Mouse (Mus musculus) frontal cortex, adult 2 months (tissue): ENCODE results near the gene Spo11. TPM values are rescaled to one million over a fixed set of nuclear protein-coding genes. Genes with fewer than 3 reads are reported as not detected.

Experiments used
- DNase-seq, 2 experiments: peaks; one replicate each; pipeline ENCODE4 v3.0.0; 2022; ENCODE audit warnings: low spot score in 1 of 2; ENCODE audit errors: extremely low spot score in 1 of 2
- polyA plus RNA-seq: library from polyadenylated mRNA; depleted of rRNA; stranded (reverse); fragments of >200 nt; gene quantifications from 2 replicates; pipeline ENCODE4 v1.2.3, GENCODE M21; 2012

The Spo11 gene
- polyA plus RNA-seq, 1 experiment: 1.0 TPM

GRCm38 (mm10) chr2:173000285-173000652, 22.8 kb downstream of the Spo11 start:
- peak in 1 of 2 experiments; percentile 51 for DNase-seq

DNA sequence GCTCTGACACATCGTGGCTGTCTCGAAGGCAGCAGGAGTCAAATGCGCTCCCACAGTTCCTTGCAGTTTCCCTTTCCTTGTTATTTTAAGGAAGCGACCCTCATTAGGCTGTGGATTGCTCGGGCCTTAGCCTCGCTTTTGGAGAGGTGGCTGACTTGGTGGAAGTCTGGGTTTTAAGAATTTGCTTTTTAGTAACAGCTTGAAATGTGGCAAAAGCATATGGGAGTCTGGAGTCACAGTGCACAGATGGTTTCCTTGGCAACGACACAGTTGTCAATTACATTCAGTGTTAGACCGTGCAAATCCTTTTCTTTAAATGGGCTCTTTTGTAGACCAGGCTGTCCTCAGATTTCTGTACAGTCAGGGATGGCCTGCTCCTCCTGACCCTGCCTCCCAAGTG, 23.4 kb downstream of the Spo11 start:
- peak in 1 of 2 experiments; percentile 67 for DNase-seq

DNA sequence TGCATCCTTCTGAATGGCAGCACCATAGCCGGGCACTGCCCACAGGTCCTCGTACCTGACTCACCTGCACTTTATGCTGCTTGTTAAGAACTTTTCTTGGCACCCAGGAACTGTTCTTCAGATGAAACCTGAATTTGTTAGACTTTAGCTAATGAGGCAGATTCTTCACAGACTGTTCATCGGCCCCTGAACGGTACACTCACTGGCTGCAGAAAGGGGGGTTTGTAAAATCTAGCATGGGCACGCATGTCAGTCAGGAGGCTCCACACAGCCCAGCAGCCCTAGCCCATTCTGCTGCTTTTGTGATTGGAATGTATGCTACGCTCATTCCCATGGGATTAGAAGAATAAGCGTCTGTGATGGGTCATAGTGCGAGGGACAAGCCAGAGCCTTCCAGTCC, 26.2 kb downstream of the Spo11 start:
- no peak for DNase-seq

DNA sequence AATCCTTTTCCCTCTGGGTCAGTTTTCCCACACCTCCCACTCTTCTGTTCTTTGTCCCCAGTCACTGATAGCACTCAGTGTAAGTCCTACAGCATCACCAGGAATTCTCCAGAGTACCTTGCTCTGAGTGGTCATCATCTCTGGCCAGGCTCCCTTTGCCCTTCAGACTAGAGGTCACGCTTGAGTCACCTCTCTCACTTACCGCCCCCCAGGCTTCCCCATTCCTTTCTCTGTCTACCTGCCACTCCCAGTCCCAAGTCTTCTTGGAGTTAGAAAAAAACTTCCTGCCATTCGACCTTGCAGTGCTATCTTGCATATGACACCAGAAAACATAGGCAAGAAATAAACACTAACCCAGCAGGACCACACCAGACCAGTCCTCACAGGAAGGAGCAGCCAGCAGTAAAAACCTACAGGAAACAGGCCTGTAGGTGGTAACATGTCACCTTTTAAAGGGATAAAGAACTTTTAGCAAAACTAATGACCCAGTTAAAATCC, 32.8 kb downstream of the Spo11 start:
- no peak for DNase-seq

GRCm38 (mm10) chr2:173011440-173011839, 33.9 kb downstream of the Spo11 start:
- DNase-seq: no peak

DNA sequence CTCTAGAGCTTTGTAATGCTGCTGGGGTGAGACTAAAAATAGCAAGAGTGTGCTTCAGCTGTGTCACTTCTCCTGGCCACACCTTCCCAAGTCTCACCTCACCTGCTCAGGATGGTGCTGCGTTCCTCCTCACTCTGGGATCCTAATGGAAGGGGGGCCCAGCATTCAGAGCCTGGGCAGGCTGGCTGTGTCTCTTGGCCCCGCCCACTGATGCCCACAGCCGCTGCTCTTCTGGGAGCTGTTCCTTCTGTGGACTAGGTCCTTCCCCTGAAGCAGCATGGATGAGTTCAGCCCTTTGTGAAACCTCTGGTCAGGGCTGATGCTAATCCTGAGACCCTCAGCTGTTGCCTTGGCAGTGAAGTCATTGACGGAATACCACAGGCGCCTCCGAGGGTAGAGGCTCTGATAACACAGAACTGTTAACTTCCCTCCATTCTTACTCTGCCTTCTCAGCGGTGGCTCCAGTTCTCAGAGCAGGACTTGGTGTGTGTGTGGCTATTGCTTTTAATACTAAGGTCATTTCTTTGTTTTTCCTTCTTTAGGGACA, 37.3 kb downstream of the Spo11 start:
- no peak for DNase-seq

- no peak for DNase-seq
Observed at GRCm38 (mm10) chr2:173017940-173018339, 40.4 kb downstream of the Spo11 start.

DNA sequence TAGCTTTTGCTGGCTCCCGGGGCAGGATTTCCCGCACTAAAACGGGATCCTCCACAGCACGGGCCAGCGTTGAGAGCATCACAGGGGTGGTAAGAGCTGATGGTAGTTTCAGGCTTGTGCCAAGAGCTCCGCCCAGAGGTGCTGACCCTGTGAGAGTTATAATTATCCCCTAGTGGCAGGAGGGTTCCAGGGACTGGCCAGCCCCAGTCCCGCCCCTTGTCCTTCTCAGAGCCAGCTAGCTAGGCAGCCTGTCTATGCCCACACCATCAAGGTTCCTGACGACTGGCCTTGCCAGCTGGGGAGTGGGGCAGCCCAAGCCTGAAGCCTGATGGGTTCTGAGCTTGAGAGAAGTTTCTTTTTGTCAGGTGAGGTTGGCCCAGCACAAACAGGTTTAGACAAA, 41.1 kb downstream of the Spo11 start:
- no peak for DNase-seq

GRCm38 (mm10) chr2:173019322-173019721, 41.8 kb downstream of the Spo11 start:
- DNase-seq: no peak

DNA sequence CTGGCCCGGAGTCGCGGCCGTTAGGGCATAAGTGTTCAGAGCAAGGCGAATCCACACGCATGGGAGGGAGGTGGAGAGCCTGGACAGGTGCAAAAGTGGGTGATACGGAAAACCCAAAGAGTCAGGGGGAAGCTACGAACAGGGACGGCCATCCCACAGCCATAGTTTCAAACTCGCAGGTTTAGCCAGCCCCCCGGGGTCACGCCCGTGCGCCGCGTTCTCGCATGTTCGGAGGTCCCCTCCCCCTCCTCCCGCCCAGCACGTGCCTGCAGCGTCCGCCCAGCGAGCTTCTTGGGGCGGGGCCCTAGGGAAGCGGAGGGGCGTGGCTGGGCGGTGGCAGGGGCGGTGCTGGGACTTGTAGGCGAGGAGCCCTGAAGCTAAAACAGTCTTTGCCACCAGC, 42.3 kb downstream of the Spo11 start:
- DNase-seq: peak; percentile 69 to 81

DNA sequence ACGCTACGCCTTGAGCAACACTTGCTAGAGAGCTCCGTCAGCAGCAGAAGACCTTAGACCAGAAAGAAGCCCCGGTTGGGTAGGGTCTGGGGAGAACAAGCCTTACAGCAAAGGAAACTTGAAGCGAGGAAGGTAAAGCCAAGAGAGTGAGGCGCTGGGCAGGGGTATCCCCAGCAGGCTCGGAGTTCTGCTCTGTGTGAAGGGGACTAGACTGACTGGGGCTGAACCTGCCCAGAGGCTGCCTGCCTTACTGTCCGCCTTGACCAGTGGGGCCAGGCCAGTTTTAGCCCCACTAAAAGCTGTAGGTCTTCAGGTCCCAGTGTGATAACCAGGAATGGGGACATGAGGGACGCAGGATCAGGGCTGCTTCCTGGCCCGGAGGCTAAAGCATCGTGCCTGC, 42.9 kb downstream of the Spo11 start, which contains the start of gene Rbm38:
Gene Rbm38, plus strand, starts transcription at position 69 of the 400 bp plus-strand sequence.
- no peak for DNase-seq

DNA sequence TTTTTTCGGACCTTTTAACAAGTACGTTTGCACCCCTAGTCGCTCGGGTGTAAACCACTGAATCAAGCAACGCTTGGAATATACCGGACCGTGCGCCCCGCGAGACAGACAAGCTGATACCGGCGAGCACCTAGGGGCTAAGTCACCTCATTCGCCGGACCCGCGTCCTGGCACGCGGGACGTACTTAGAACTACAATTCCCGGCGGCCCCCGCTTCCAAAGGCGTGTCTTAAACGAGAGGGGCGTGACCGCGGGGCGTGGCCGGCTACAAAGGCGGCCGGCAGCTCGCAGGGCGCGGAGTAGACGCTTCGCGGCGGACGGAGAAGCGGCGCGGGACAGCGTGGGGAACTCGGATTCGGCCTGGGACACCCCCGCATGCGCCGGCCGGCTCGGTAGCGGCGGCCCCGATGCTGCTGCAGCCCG, 44.1 kb downstream of the Spo11 start:
- peak; percentile 74 to 93 for DNase-seq

DNA sequence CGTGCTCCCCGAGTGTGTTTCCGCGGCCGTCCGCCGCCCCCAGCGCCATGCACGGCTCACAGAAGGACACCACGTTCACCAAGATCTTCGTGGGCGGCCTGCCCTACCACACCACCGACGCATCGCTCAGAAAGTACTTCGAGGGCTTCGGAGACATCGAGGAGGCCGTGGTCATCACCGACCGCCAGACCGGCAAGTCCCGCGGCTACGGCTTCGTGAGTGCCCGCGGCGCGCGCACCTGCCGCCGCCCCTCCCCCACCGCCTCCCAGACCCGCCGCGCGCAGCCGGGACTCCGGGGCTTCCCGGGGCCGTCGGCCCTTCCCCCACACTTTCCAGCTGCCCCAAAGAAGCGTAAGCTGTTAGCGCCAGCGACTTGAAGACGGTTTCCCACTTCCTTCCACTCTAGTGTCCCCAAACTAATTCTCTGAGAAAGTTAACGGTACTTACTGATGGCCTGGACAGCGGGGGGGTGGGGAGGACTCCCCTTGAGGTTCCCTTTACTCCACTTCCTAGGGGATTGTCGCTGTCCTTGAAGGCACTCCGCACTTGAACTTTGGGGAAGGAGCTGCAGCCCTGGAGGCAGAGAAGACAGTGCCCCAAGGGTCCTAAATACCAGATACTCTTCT, 44.7 kb downstream of the Spo11 start:
- DNase-seq: no peak

DNA sequence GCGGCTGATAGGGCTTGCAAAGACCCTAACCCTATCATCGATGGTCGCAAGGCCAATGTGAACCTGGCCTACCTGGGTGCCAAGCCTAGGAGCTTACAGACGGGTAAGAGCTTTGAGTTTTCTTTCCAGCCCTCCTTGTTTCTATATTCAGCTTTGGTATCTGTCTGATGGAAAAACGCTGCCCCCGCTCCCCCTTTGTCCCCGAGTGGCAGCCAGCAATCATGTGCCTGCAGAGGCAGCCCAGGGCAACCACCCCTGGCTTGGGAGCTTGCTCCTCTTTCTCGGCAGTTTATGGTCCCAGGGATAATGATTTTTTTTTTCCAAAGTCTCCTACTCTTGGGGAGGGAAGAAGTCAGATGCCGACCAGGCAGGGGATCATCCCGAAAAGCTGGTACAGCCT, 45.3 kb downstream of the Spo11 start:
- no peak for DNase-seq

GRCm38 (mm10) chr2:173023371-173023851, 45.9 kb downstream of the Spo11 start:
- DNase-seq: no peak

DNA sequence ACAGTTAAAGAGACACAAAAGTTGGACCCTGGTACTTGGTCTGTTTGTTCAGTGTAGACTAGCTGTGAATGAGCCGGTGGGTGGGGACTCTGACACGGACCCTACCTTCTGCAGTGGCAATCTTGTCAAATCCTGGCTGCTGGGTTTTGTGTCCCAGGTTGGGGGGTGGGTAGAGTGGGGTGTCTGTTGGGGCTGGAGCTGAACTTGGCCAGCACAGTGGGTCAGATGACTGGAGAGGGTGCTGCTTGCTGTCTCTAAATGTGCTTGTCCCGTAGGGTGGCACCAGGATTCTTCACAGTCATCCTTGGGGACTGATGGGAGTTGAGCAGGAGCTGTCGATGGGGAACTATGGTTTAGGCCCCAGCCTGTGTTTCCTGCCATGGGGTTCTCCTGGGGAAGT, 46.5 kb downstream of the Spo11 start:
- DNase-seq: no peak

- DNase-seq: no peak
Observed at GRCm38 (mm10) chr2:173024392-173024791, 46.9 kb downstream of the Spo11 start.

- no peak for DNase-seq
Observed at GRCm38 (mm10) chr2:173024938-173025337, 47.4 kb downstream of the Spo11 start.

DNA sequence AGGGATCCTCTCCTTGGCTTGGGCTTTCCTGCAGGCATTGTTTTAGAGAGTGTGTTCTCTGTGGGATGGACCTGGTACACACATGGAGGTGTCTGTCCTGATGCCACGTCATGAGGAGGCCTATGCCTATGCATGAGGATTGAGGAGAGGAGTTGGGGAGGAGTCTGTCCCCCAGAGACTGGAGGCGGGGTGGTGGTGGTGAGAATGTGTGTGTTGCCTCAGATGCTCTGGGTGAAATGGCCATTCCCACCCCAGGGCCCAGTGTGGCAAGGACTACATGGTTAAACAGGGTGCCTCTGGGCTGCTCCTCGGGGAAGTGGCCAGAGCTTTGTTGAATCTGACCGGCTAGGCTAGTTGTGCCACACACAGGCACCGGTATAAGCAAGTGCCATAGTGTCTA, 48.8 kb downstream of the Spo11 start:
- no peak for DNase-seq

DNA sequence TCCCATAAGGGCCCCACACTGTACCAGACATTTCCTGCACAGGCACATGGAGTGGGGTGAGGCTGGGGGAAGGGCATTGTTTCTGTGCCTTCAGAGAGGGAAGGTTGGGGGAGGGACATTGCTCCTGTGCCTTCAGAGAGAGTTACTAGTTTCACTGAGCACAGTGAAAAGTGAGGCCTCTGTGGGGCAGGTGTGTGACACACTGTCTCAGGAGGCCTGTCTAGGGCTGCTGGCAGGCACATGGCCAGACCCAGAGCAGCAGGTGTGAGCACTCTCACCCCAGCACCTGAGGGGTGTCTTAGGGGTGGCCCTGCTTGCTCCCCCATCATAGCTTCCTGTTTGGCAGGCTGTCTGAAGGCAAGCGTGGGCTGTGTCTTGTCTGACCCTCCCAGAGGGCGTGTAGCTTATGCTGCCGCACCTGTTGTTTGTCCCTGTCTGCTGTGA, 49.2 kb downstream of the Spo11 start:
- DNase-seq: no peak

DNA sequence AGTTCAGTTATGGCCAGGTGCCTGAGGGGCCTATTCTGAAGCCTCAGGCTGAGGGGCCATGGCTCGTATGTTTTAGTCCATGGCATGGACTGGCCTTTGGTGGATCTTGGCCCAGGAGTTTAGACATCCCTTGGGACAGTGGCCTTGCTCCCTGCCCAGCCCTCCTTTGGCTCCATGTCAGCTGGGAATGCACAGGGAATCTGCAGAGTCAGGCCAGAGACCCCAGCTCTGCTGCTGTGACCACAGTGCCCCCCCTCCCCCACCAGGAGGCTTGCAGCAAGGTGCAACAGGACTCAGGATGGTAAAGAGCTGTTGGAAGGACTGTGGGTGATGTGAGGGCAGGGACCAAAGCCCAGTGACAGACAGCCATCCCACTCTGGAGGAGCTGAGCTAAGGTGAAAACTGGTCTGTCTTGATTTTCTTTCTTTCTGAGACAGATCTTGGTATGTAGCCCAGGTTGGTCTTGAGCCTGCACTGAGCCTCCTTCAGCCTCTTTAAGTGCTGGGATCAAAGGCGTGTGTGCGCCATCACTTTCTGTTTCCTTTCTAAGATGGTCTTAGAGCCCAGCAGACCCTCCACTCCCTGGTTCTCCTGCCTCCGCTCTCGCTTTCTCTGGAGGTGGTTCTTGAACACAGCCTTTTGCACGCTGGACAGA, 49.8 kb downstream of the Spo11 start:
- no peak for DNase-seq
